Mouse (Mus musculus) neural tube, embryonic 11.5 days (tissue): ENCODE data around the gene Krt20. TPM values are rescaled to one million over a fixed set of nuclear protein-coding genes. Genes with fewer than 3 reads are reported as not detected.

Source experiments
- ATAC-seq: fragments of 200-750 bp; cut with Nextera tagmentation; 2 replicates; pipeline ENCODE4 v1.8.0; 2017; ENCODE audit warnings: moderate number of reproducible peaks, mild to moderate bottlenecking, moderate TSS enrichment, moderate library complexity; ENCODE audit not compliant: insufficient read depth, low FRiP score, low TSS enrichment
- DNase-seq: peaks from one replicate; pipeline ENCODE4 v3.0.0-alpha.2; 2015; ENCODE audit warnings: low spot score
- H3K27ac ChIP-seq: fragments of 300-500 bp; sonication (generic); 2 replicates; pipeline ENCODE4 v1.5.1; 2014; ENCODE audit warnings: low read depth, mild to moderate bottlenecking, low read length
- H3K27me3 ChIP-seq: fragments of 300-500 bp; sonication (generic); 2 replicates; pipeline ENCODE4 v1.6.1; 2014; ENCODE audit warnings: mild to moderate bottlenecking, low read length, mixed read lengths; ENCODE audit not compliant: control insufficient read depth, insufficient read depth
- H3K36me3 ChIP-seq: fragments of 300-500 bp; sonication (generic); 2 replicates; pipeline ENCODE4 v1.6.1; 2014; ENCODE audit warnings: mild to moderate bottlenecking, low read length, moderate library complexity, mixed read lengths; ENCODE audit not compliant: control insufficient read depth, insufficient read depth
- H3K4me1 ChIP-seq: fragments of 300-500 bp; sonication (generic); 2 replicates; pipeline ENCODE4 v1.6.1; 2014; ENCODE audit warnings: low read length, mixed read lengths; ENCODE audit not compliant: control insufficient read depth, insufficient read depth
- H3K4me2 ChIP-seq: fragments of 300-500 bp; sonication (generic); 2 replicates; pipeline ENCODE4 v1.6.1; 2014; ENCODE audit warnings: low read depth, mild to moderate bottlenecking, moderate library complexity
- H3K4me3 ChIP-seq: fragments of 300-500 bp; sonication (generic); 2 replicates; pipeline ENCODE4 v1.5.1; 2014; ENCODE audit warnings: low read depth, low read length
- H3K9ac ChIP-seq: fragments of 300-500 bp; sonication (generic); 2 replicates; pipeline ENCODE4 v1.6.1; 2014; ENCODE audit warnings: mild to moderate bottlenecking, low read length
- H3K9me3 ChIP-seq: fragments of 300-500 bp; sonication (generic); 2 replicates; pipeline ENCODE4 v1.6.1; 2016; ENCODE audit warnings: low read length; ENCODE audit not compliant: control insufficient read depth
- WGBS: fragments of 180-500 bp; shearing (Covaris S2); extraction: QIAGEN DNeasy Blood & Tissue Kit; methylation state at CpG from one replicate; pipeline ENCODE4 v1.1.7; 2014; 5-methylcytosine and 5-hydroxymethylcytosine counted together
- polyA plus RNA-seq: library from polyadenylated mRNA; unstranded; fragments of >200 nt; fragmentation: Nextera tagmentation; extraction: Ambion mirVana; gene quantifications from 2 replicates; pipeline ENCODE4 v1.2.1, GENCODE M21; 2014

Gene Krt20
- polyA plus RNA-seq, 1 experiment from 2014 or later, result 0.19 TPM

GRCm38 (mm10) chr11:99385813-99386721 is 51.9 kb downstream of the Krt20 start:
- Histone ChIP-seq H3K9me3 (no peaks in the 10 kb centered on the region), H3K36me3 (no peaks in the 10 kb centered on the region), H3K27me3 (no peaks in the 10 kb centered on the region), H3K9ac (peak overlapping the region; percentile 80), H3K4me3 (peak overlapping the region; percentile 59), H3K4me1 (peaks cover 6% of the 10 kb centered on the region; the same call in 1 of the 2 replicates), H3K27ac (peak overlapping the region; percentile 94), H3K4me2 (peak overlapping the region; percentile 66)
- 1% methylated on average over 71 of the region's 71 CpGs for WGBS
- ATAC-seq (peak; percentile 77), DNase-seq (peak; percentile 91)

GRCm38 (mm10) chr11:99379568-99379967 is 58.4 kb downstream of the Krt20 start:
- ATAC-seq, result no peak
- Histone ChIP-seq H3K9ac (no peak overlapping the region), H3K4me1 (no peaks in the 10 kb centered on the region), H3K4me3 (no peak overlapping the region), H3K4me2 (no peak overlapping the region), H3K27me3 (no peaks in the 10 kb centered on the region), H3K9me3 (no peaks in the 10 kb centered on the region), H3K27ac (no peak overlapping the region), H3K36me3 (no peaks in the 10 kb centered on the region)
- 20% methylated on average over 5 of the region's 5 CpGs for WGBS
- DNase-seq, result peak; percentile 70

Other genes with a start within 250 kb of the Krt20 start
- 192 and 216 TPM in 2 replicates for gene Smarce1, start 207.1 kb downstream of the Krt20 start, polyA plus RNA-seq
- gene Krt222, start 194.1 kb downstream of the Krt20 start, polyA plus RNA-seq, result 0.37 and 0.44 TPM in 2 replicates
- not detected in 2 replicates for gene Krt24, start 152.9 kb downstream of the Krt20 start, polyA plus RNA-seq
- gene Krt25, start 115.2 kb downstream of the Krt20 start, polyA plus RNA-seq, result 0.12 and 0.23 TPM in 2 replicates
- gene Krt26, start 100.2 kb downstream of the Krt20 start, polyA plus RNA-seq, result 0.12 TPM in 1 of 2 replicates, not detected in the other
- gene Krt27, start 87.0 kb downstream of the Krt20 start, polyA plus RNA-seq, result not detected in 2 replicates
- gene Krt28, start 63.2 kb downstream of the Krt20 start, polyA plus RNA-seq, result 0.15 and 0.19 TPM in 2 replicates
- 22.4 and 23.5 TPM in 2 replicates for gene Krt10, start 48.8 kb downstream of the Krt20 start, polyA plus RNA-seq
- gene Krt12, start 15.9 kb downstream of the Krt20 start, polyA plus RNA-seq, result not detected in 2 replicates
- not detected in 2 replicates for gene Krt23, start 55.0 kb upstream of the Krt20 start, polyA plus RNA-seq
- gene Krt39, start 83.2 kb upstream of the Krt20 start, polyA plus RNA-seq, result not detected in 2 replicates
- not detected in 2 replicates for gene Krt40, start 105.0 kb upstream of the Krt20 start, polyA plus RNA-seq
- not detected in 2 replicates for gene Krtap3-3, start 112.7 kb upstream of the Krt20 start, polyA plus RNA-seq
- gene Krtap3-2, start 118.7 kb upstream of the Krt20 start, polyA plus RNA-seq, result not detected in 2 replicates
- not detected in 2 replicates for gene Gm11939, start 121.3 kb upstream of the Krt20 start, polyA plus RNA-seq
- not detected in 2 replicates for gene Krtap3-1, start 128.5 kb upstream of the Krt20 start, polyA plus RNA-seq
- gene Krtap1-5, start 142.9 kb upstream of the Krt20 start, polyA plus RNA-seq, result not detected in 2 replicates
- not detected in 2 replicates for gene Krtap1-4, start 145.5 kb upstream of the Krt20 start, polyA plus RNA-seq
- not detected in 2 replicates for gene Krtap1-3, start 153.2 kb upstream of the Krt20 start, polyA plus RNA-seq
- gene Krtap9-3, start 160.0 kb upstream of the Krt20 start, polyA plus RNA-seq, result not detected in 2 replicates
- gene Gm11938, start 165.2 kb upstream of the Krt20 start, polyA plus RNA-seq, result not detected in 2 replicates
- not detected in 2 replicates for gene Gm11937, start 172.0 kb upstream of the Krt20 start, polyA plus RNA-seq
- gene Krtap2-4, start 176.7 kb upstream of the Krt20 start, polyA plus RNA-seq, result not detected in 2 replicates
- gene Gm11562, start 182.3 kb upstream of the Krt20 start, polyA plus RNA-seq, result not detected in 2 replicates
- gene Krtap4-1, start 190.1 kb upstream of the Krt20 start, polyA plus RNA-seq, result not detected in 2 replicates
- gene Krtap4-2, start 196.9 kb upstream of the Krt20 start, polyA plus RNA-seq, result not detected in 2 replicates
- not detected in 2 replicates for gene Krtap4-7, start 205.9 kb upstream of the Krt20 start, polyA plus RNA-seq
- not detected in 2 replicates for gene Gm11555, start 212.1 kb upstream of the Krt20 start, polyA plus RNA-seq
- not detected in 2 replicates for gene Gm11563, start 220.8 kb upstream of the Krt20 start, polyA plus RNA-seq
- not detected in 2 replicates for gene Krtap4-6, start 227.8 kb upstream of the Krt20 start, polyA plus RNA-seq